Mouse (Mus musculus) embryo, embryonic 10.5 days (tissue): ENCODE measurements around the gene Elob.

Experiments
- DNase-seq: peaks from one replicate; pipeline ENCODE4 v3.0.0-alpha.2; 2015; ENCODE audit warnings: low spot score

The Elob gene

GRCm38 (mm10) chr17:23783352-23783751 is 45.6 kb downstream of the Elob start:
- no peak for DNase-seq

- DNase-seq, result no peak
Measured at GRCm38 (mm10) chr17:23778447-23778846, 50.5 kb downstream of the Elob start.

GRCm38 (mm10) chr17:23777141-23777540 is 51.8 kb downstream of the Elob start:
- DNase-seq, result no peak

DNA sequence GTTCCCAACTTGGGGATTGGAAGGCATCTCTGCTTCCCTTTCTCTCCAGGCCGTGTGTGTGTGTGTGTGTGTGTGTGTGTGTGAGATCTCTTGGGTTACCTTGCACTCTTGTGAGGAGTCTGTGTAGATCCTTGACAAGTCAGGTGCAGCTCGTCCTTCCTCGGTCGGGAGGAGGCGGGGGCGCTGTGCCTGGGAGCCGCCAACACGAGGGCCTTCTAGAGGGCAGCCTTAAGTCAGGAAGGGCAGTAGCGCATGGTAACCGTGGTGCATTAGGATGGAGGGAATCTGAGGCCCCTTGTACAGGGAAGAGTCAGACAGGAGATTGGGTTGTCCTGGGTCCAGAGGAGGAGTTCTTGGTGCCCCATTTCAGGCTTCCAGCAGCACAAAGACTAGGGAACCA is 52.7 kb downstream of the Elob start:
- no peak for DNase-seq
